Mouse (Mus musculus): ENCODE results near the gene Rundc3a. TPM values are rescaled to one million over a fixed set of nuclear protein-coding genes. Genes with fewer than 3 reads are reported as not detected.

Gene Rundc3a
- total and polyA plus RNA-seq, 3 experiments: 0.16 TPM; not detected in 2

- Histone ChIP-seq H3K4me1 (ENCODE audit: insufficient read depth, low read depth, low read length) (peaks cover 5% of the 10 kb centered on the region; the same call in 1 of the 2 replicates), H3K27me3 (ENCODE audit: insufficient read depth, low read length) (peaks cover 56% of the 10 kb centered on the region), H3K9me3 (replicated peaks) (no peaks in the 10 kb centered on the region), H3K4me3 (ENCODE audit: low read depth, low read length) (no peak overlapping the region), H3K36me3 (replicated peaks) (peaks cover 33% of the 10 kb centered on the region)
- DNase-seq (ENCODE audit: low spot score) (no peak), ATAC-seq (ENCODE audit: extremely low read depth, insufficient number of reproducible peaks, low FRiP score, poor library complexity, severe bottlenecking) (no peak)
- no peak for TF ChIP-seq GATA2 (IDR thresholded peaks at IDR 0.05; ENCODE audit: borderline replicate concordance, low read depth, low read length)
- no peak for TF ChIP-seq POLR2AphosphoS5 (IDR thresholded peaks at IDR 0.05; ENCODE audit: insufficient replicate concordance, low read depth, low read length)
- TF ChIP-seq GATA1 (IDR thresholded peaks at IDR 0.05; ENCODE audit: borderline replicate concordance, low read length): no peak
- TF ChIP-seq TAL1 (conservative IDR thresholded peaks at IDR 0.05; ENCODE audit: low read depth, low read length): no peak
- TF ChIP-seq CTCF (IDR thresholded peaks at IDR 0.05; ENCODE audit: low read depth, low read length): no peak
These were observed 6.4 kb downstream of the Rundc3a start for GRCm38 (mm10) chr11:102399610-102400072.

- Histone ChIP-seq H3K27me3 (ENCODE audit: insufficient read depth, low read length) (peaks cover 46% of the 10 kb centered on the region), H3K4me3 (ENCODE audit: low read depth, low read length) (no peak overlapping the region), H3K36me3 (replicated peaks) (peaks cover 42% of the 10 kb centered on the region), H3K9me3 (replicated peaks) (no peaks in the 10 kb centered on the region), H3K4me1 (ENCODE audit: insufficient read depth, low read depth, low read length) (peaks cover 14% of the 10 kb centered on the region)
- ATAC-seq (ENCODE audit: extremely low read depth, insufficient number of reproducible peaks, low FRiP score, poor library complexity, severe bottlenecking): no peak
- no peak for TF ChIP-seq CTCF (IDR thresholded peaks at IDR 0.05; ENCODE audit: low read depth, low read length)
- TF ChIP-seq GATA1 (IDR thresholded peaks at IDR 0.05; ENCODE audit: borderline replicate concordance, low read length): no peak
- no peak for TF ChIP-seq GATA2 (IDR thresholded peaks at IDR 0.05; ENCODE audit: borderline replicate concordance, low read depth, low read length)
- TF ChIP-seq TAL1 (conservative IDR thresholded peaks at IDR 0.05; ENCODE audit: low read depth, low read length): no peak
- no peak for TF ChIP-seq POLR2AphosphoS5 (IDR thresholded peaks at IDR 0.05; ENCODE audit: insufficient replicate concordance, low read depth, low read length)
- DNase-seq (ENCODE audit: low spot score): no peak
These were observed 7.4 kb downstream of the Rundc3a start for GRCm38 (mm10) chr11:102400513-102401084.

- no peak for DNase-seq (ENCODE audit: low spot score)
- Histone ChIP-seq H3K4me1 (ENCODE audit: insufficient read depth, low read depth, low read length) (peaks cover 28% of the 10 kb centered on the region), H3K4me3 (ENCODE audit: low read depth, low read length) (no peak overlapping the region), H3K27me3 (ENCODE audit: insufficient read depth, low read length) (peaks cover 32% of the 10 kb centered on the region), H3K36me3 (replicated peaks) (peaks cover 49% of the 10 kb centered on the region), H3K9me3 (replicated peaks) (no peaks in the 10 kb centered on the region)
- no peak for ATAC-seq (ENCODE audit: extremely low read depth, insufficient number of reproducible peaks, low FRiP score, poor library complexity, severe bottlenecking)
- TF ChIP-seq CTCF (IDR thresholded peaks at IDR 0.05; ENCODE audit: low read depth, low read length) (no peak), GATA1 (IDR thresholded peaks at IDR 0.05; ENCODE audit: borderline replicate concordance, low read length) (no peak), TAL1 (conservative IDR thresholded peaks at IDR 0.05; ENCODE audit: low read depth, low read length) (no peak), POLR2AphosphoS5 (IDR thresholded peaks at IDR 0.05; ENCODE audit: insufficient replicate concordance, low read depth, low read length) (no peak), GATA2 (IDR thresholded peaks at IDR 0.05; ENCODE audit: borderline replicate concordance, low read depth, low read length) (no peak)
These were observed 8.8 kb downstream of the Rundc3a start for GRCm38 (mm10) chr11:102401898-102402500.

DNA sequence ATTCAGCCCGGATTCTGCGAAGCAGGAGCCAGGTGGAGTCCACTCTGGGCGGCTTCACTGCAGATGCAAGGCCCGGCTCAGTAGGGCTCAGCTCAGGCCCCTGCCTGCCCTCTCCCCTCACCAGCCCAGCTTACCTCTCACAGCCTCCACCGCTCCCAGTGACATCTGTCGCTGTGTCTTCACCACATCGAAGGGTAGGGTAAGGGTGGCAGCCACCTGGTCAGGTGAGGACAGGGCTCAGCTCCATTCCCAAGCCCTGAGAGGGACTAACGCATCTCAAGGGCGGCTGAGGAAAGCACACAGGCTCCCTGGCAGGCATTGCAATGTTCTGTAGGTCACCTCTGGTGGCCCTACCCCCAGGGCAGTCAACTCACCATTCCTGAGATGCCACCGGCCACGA is 10.5 kb downstream of the Rundc3a start:
- peaks cover 49% of the 10 kb centered on the region for H3K36me3 ChIP-seq (replicated peaks)
- H3K4me3 ChIP-seq (ENCODE audit: low read depth, low read length): no peak overlapping the region
- DNase-seq (ENCODE audit: low spot score) (no peak), ATAC-seq (ENCODE audit: extremely low read depth, insufficient number of reproducible peaks, low FRiP score, poor library complexity, severe bottlenecking) (no peak)
- H3K4me1 ChIP-seq (ENCODE audit: insufficient read depth, low read depth, low read length): peaks cover 36% of the 10 kb centered on the region
- TF ChIP-seq TAL1 (conservative IDR thresholded peaks at IDR 0.05; ENCODE audit: low read depth, low read length) (no peak), GATA2 (IDR thresholded peaks at IDR 0.05; ENCODE audit: borderline replicate concordance, low read depth, low read length) (no peak), GATA1 (IDR thresholded peaks at IDR 0.05; ENCODE audit: borderline replicate concordance, low read length) (no peak), POLR2AphosphoS5 (IDR thresholded peaks at IDR 0.05; ENCODE audit: insufficient replicate concordance, low read depth, low read length) (no peak), CTCF (IDR thresholded peaks at IDR 0.05; ENCODE audit: low read depth, low read length) (no peak)
- no peaks in the 10 kb centered on the region for H3K9me3 ChIP-seq (replicated peaks)
- H3K27me3 ChIP-seq (ENCODE audit: insufficient read depth, low read length): peaks cover 18% of the 10 kb centered on the region

DNA sequence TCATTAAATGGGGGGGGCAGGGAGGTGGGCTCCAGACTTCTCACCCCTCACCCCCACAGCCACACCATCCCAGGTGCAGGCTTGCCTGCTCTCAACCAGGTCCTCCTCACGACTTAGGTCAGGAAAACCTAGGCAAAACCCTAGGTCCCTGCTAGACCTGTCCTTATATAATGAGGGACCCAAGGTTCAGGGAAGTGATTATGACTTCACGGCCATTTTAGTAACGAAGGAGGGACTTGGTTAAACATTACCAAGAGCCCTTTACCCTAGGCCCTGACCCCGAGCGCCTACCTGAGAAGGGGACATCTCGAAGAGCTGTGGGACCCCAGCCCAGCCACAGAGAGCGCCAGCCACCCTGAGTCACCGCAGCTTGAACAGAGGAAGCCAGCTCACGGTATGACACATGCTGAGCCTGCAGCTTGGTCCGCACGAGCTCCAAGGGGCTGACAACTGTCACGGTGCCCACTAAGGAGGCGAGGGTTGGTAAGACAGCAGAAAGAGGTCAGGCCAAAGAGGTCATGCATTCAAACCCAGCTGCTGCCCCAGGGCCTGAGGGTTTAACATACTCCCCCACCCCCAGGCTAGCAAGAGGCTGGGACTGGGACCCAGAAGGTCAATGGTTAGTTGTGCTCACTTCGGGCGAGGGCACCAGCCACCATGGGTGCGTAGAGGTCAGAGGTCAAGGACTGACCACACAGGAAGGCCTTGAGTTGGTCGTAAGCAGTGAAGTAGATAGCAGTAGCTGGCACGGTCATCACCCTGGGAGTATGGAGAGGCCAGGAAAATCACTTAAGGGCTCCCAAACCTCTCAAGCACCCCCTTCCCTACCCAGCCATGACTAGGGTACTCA is 11.2 kb downstream of the Rundc3a start:
- Histone ChIP-seq H3K9me3 (replicated peaks) (no peaks in the 10 kb centered on the region), H3K4me1 (ENCODE audit: insufficient read depth, low read depth, low read length) (peaks cover 43% of the 10 kb centered on the region), H3K27me3 (ENCODE audit: insufficient read depth, low read length) (peaks cover 13% of the 10 kb centered on the region), H3K4me3 (ENCODE audit: low read depth, low read length) (no peak overlapping the region), H3K36me3 (replicated peaks) (peaks cover 49% of the 10 kb centered on the region)
- ATAC-seq (ENCODE audit: extremely low read depth, insufficient number of reproducible peaks, low FRiP score, poor library complexity, severe bottlenecking) (no peak), DNase-seq (ENCODE audit: low spot score) (no peak)
- TF ChIP-seq TAL1 (conservative IDR thresholded peaks at IDR 0.05; ENCODE audit: low read depth, low read length) (no peak), CTCF (IDR thresholded peaks at IDR 0.05; ENCODE audit: low read depth, low read length) (no peak), GATA2 (IDR thresholded peaks at IDR 0.05; ENCODE audit: borderline replicate concordance, low read depth, low read length) (no peak), GATA1 (IDR thresholded peaks at IDR 0.05; ENCODE audit: borderline replicate concordance, low read length) (no peak), POLR2AphosphoS5 (IDR thresholded peaks at IDR 0.05; ENCODE audit: insufficient replicate concordance, low read depth, low read length) (no peak)
